Mouse (Mus musculus): ENCODE results near the gene Sppl3. TPM values are rescaled to one million over a fixed set of nuclear protein-coding genes. Genes with fewer than 3 reads are reported as not detected.

The Sppl3 gene
- polyA plus RNA-seq, 1 experiment = 69.2 TPM

GRCm38 (mm10) chr5:114985074-114985473, 25.9 kb upstream of the Sppl3 start:
- no peaks in the 10 kb centered on the region for H3K27me3 ChIP-seq (ENCODE audit: control insufficient read depth, insufficient read depth, low read length, poor library complexity, severe bottlenecking)
- no peaks in the 10 kb centered on the region for H3K4me1 ChIP-seq (ENCODE audit: control insufficient read depth, insufficient read depth, low read length)
- no peaks in the 10 kb centered on the region for H3K9me3 ChIP-seq (replicated peaks; ENCODE audit: control insufficient read depth, insufficient read depth, low read length, poor library complexity, severe bottlenecking)
- no peak overlapping the region for H3K27ac ChIP-seq (ENCODE audit: insufficient read depth, low read length)
- TF ChIP-seq EP300 (IDR thresholded peaks at IDR 0.05; ENCODE audit: insufficient read depth, low read depth, low read length) (no peak), CTCF (IDR thresholded peaks at IDR 0.05; ENCODE audit: low read depth, low read length) (no peak), POLR2A (IDR thresholded peaks at IDR 0.05; ENCODE audit: insufficient read depth, low read length) (no peak)
- no peak overlapping the region for H3K4me3 ChIP-seq (ENCODE audit: low read depth, low read length)
- H3K36me3 ChIP-seq (ENCODE audit: control insufficient read depth, insufficient read depth, low read length, poor library complexity, severe bottlenecking) = no peaks in the 10 kb centered on the region
- H3K9ac ChIP-seq (ENCODE audit: low read depth, poor library complexity, severe bottlenecking) = no peak overlapping the region

- Histone ChIP-seq H3K9ac (ENCODE audit: low read depth, poor library complexity, severe bottlenecking) (0 out of 2 replicates have a peak overlapping the region, but pooled peaks have one; percentile 33), H3K4me3 (ENCODE audit: low read depth, low read length) (no peak overlapping the region), H3K9me3 (replicated peaks; ENCODE audit: control insufficient read depth, insufficient read depth, low read length, poor library complexity, severe bottlenecking) (no peaks in the 10 kb centered on the region), H3K27ac (ENCODE audit: insufficient read depth, low read length) (no peak overlapping the region), H3K4me1 (ENCODE audit: control insufficient read depth, insufficient read depth, low read length) (peaks cover 3% of the 10 kb centered on the region), H3K27me3 (ENCODE audit: control insufficient read depth, insufficient read depth, low read length, poor library complexity, severe bottlenecking) (no peaks in the 10 kb centered on the region), H3K36me3 (ENCODE audit: control insufficient read depth, insufficient read depth, low read length, poor library complexity, severe bottlenecking) (no peaks in the 10 kb centered on the region)
- TF ChIP-seq EP300 (IDR thresholded peaks at IDR 0.05; ENCODE audit: insufficient read depth, low read depth, low read length) (no peak), POLR2A (IDR thresholded peaks at IDR 0.05; ENCODE audit: insufficient read depth, low read length) (no peak), CTCF (IDR thresholded peaks at IDR 0.05; ENCODE audit: low read depth, low read length) (no peak)
Observed at GRCm38 (mm10) chr5:114996447-114996846, 14.5 kb upstream of the Sppl3 start.

- Histone ChIP-seq H3K27ac (ENCODE audit: insufficient read depth, low read length) (no peak overlapping the region), H3K4me1 (ENCODE audit: control insufficient read depth, insufficient read depth, low read length) (peaks cover 3% of the 10 kb centered on the region), H3K36me3 (ENCODE audit: control insufficient read depth, insufficient read depth, low read length, poor library complexity, severe bottlenecking) (no peaks in the 10 kb centered on the region), H3K9ac (ENCODE audit: low read depth, poor library complexity, severe bottlenecking) (no peak overlapping the region), H3K4me3 (ENCODE audit: low read depth, low read length) (no peak overlapping the region), H3K27me3 (ENCODE audit: control insufficient read depth, insufficient read depth, low read length, poor library complexity, severe bottlenecking) (no peaks in the 10 kb centered on the region), H3K9me3 (replicated peaks; ENCODE audit: control insufficient read depth, insufficient read depth, low read length, poor library complexity, severe bottlenecking) (no peaks in the 10 kb centered on the region)
- TF ChIP-seq POLR2A (IDR thresholded peaks at IDR 0.05; ENCODE audit: insufficient read depth, low read length) (no peak), CTCF (IDR thresholded peaks at IDR 0.05; ENCODE audit: low read depth, low read length) (no peak), EP300 (IDR thresholded peaks at IDR 0.05; ENCODE audit: insufficient read depth, low read depth, low read length) (no peak)
Observed at GRCm38 (mm10) chr5:114997327-114997726, 13.6 kb upstream of the Sppl3 start.

GRCm38 (mm10) chr5:115000503-115000902, 10.4 kb upstream of the Sppl3 start:
- H3K36me3 ChIP-seq (ENCODE audit: control insufficient read depth, insufficient read depth, low read length, poor library complexity, severe bottlenecking) = no peaks in the 10 kb centered on the region
- H3K9me3 ChIP-seq (replicated peaks; ENCODE audit: control insufficient read depth, insufficient read depth, low read length, poor library complexity, severe bottlenecking) = no peaks in the 10 kb centered on the region
- no peaks in the 10 kb centered on the region for H3K27me3 ChIP-seq (ENCODE audit: control insufficient read depth, insufficient read depth, low read length, poor library complexity, severe bottlenecking)
- no peak overlapping the region for H3K9ac ChIP-seq (ENCODE audit: low read depth, poor library complexity, severe bottlenecking)
- no peak overlapping the region for H3K27ac ChIP-seq (ENCODE audit: insufficient read depth, low read length)
- H3K4me1 ChIP-seq (ENCODE audit: control insufficient read depth, insufficient read depth, low read length) = peaks cover 3% of the 10 kb centered on the region
- TF ChIP-seq EP300 (IDR thresholded peaks at IDR 0.05; ENCODE audit: insufficient read depth, low read depth, low read length) (no peak), CTCF (IDR thresholded peaks at IDR 0.05; ENCODE audit: low read depth, low read length) (no peak), POLR2A (IDR thresholded peaks at IDR 0.05; ENCODE audit: insufficient read depth, low read length) (no peak)
- H3K4me3 ChIP-seq (ENCODE audit: low read depth, low read length) = no peak overlapping the region

- TF ChIP-seq EP300 (IDR thresholded peaks at IDR 0.05; ENCODE audit: insufficient read depth, low read depth, low read length) (no peak), CTCF (IDR thresholded peaks at IDR 0.05; ENCODE audit: low read depth, low read length) (no peak), POLR2A (IDR thresholded peaks at IDR 0.05; ENCODE audit: insufficient read depth, low read length) (no peak)
- Histone ChIP-seq H3K9me3 (replicated peaks; ENCODE audit: control insufficient read depth, insufficient read depth, low read length, poor library complexity, severe bottlenecking) (no peaks in the 10 kb centered on the region), H3K27me3 (ENCODE audit: control insufficient read depth, insufficient read depth, low read length, poor library complexity, severe bottlenecking) (no peaks in the 10 kb centered on the region), H3K4me1 (ENCODE audit: control insufficient read depth, insufficient read depth, low read length) (peaks cover 3% of the 10 kb centered on the region), H3K9ac (ENCODE audit: low read depth, poor library complexity, severe bottlenecking) (no peak overlapping the region), H3K27ac (ENCODE audit: insufficient read depth, low read length) (no peak overlapping the region), H3K36me3 (ENCODE audit: control insufficient read depth, insufficient read depth, low read length, poor library complexity, severe bottlenecking) (no peaks in the 10 kb centered on the region), H3K4me3 (ENCODE audit: low read depth, low read length) (no peak overlapping the region)
Observed at GRCm38 (mm10) chr5:115001464-115001863, 9.5 kb upstream of the Sppl3 start.

- peaks cover 2% of the 10 kb centered on the region for H3K4me1 ChIP-seq (ENCODE audit: control insufficient read depth, insufficient read depth, low read length)
- TF ChIP-seq CTCF (IDR thresholded peaks at IDR 0.05; ENCODE audit: low read depth, low read length) (no peak), POLR2A (IDR thresholded peaks at IDR 0.05; ENCODE audit: insufficient read depth, low read length) (no peak), EP300 (IDR thresholded peaks at IDR 0.05; ENCODE audit: insufficient read depth, low read depth, low read length) (no peak)
- H3K9me3 ChIP-seq (replicated peaks; ENCODE audit: control insufficient read depth, insufficient read depth, low read length, poor library complexity, severe bottlenecking) = no peaks in the 10 kb centered on the region
- no peaks in the 10 kb centered on the region for H3K27me3 ChIP-seq (ENCODE audit: control insufficient read depth, insufficient read depth, low read length, poor library complexity, severe bottlenecking)
- H3K9ac ChIP-seq (ENCODE audit: low read depth, poor library complexity, severe bottlenecking) = no peak overlapping the region
- H3K4me3 ChIP-seq (ENCODE audit: low read depth, low read length) = no peak overlapping the region
- H3K27ac ChIP-seq (ENCODE audit: insufficient read depth, low read length) = no peak overlapping the region
- no peaks in the 10 kb centered on the region for H3K36me3 ChIP-seq (ENCODE audit: control insufficient read depth, insufficient read depth, low read length, poor library complexity, severe bottlenecking)
Observed at GRCm38 (mm10) chr5:115002781-115003180, 8.2 kb upstream of the Sppl3 start.

Measured in ES-Bruce4 (cell line).